Mouse (Mus musculus) megakaryocyte, embryonic 14.5 days (primary cell): Measurements from ENCODE around the gene Ikzf2.

Experiments used
- FLI1 ChIP-seq: IDR thresholded peaks from 2 replicates; pipeline ENCODE4 v1.6.1; 2012; ENCODE audit warnings: low read length, inconsistent platforms, mixed read lengths
- GATA1 ChIP-seq: IDR thresholded peaks from 3 replicates; pipeline ENCODE4 v1.6.1; 2012; ENCODE audit warnings: mixed read lengths, low read length, inconsistent platforms, borderline replicate concordance

DNA sequence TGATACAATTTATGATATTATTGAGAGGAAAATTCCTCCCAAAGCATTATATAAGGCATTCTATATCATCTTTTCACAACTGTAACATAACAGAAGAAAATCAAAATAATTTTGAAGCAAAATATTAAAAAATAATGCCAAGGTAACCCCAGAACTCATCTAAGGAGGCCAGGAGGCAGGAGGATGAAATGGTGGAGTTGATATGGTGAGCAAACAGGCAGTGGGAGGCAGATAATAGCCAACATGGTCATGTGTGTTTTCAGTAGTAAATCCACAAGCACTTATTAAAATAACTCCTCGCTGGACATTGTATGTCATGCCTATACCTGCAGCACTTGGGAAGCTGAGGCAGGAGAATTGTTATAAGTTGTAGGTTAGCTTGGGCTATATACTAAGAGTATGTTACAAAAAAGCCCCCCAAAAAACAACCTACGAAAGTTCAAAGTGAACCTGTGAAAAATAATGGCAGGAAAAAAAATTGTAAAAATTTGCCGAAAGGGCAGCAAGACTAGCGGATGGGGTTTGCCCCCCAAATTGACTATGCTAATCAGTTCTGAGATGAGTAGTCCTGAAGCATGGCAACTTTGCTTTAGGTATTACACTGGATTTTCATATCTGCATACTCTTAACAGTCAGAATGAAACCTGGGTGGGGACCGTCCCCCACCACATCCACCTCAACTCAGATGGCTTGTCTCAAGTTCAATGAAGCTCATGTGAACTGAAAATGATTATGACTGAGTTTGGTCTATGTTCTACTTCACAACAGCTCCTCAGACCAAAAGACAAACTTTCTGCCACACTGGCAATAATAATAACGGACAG is 143.1 kb downstream of the Ikzf2 start:
- no peak for TF ChIP-seq GATA1
- TF ChIP-seq FLI1: no peak
